ENCODE assay signal across 17 mouse cellular contexts in genomic region chr2:10347193-10347592, GRCm38 (mm10).
"Had no signal": no experiment of that assay in that cellular context is flagged by ENCODE, and none has a peak within 500 bp of the region (broad histone marks: within the 10 kb centered on the region; RNA-seq: fewer than 3 reads in every experiment).

No protein-coding gene starts in this region.

- H3K9ac ChIP-seq: neural tube, embryonic 12.5 days; neural tube, embryonic 13.5 days; neural tube, embryonic 15.5 days; stomach, embryonic 15.5 days had no signal

- H3K9me3 ChIP-seq: neural tube, embryonic 12.5 days; neural tube, embryonic 13.5 days; neural tube, embryonic 15.5 days; stomach, embryonic 15.5 days had no signal

- H3K4me2 ChIP-seq: neural tube, embryonic 12.5 days; neural tube, embryonic 13.5 days; neural tube, embryonic 15.5 days; stomach, embryonic 15.5 days had no signal

- H3K27me3 ChIP-seq: neural tube, embryonic 12.5 days; neural tube, embryonic 13.5 days; neural tube, embryonic 15.5 days; stomach, embryonic 15.5 days had no signal

- H3K4me3 ChIP-seq: neural tube, embryonic 12.5 days; neural tube, embryonic 13.5 days; neural tube, embryonic 15.5 days; stomach, embryonic 15.5 days had no signal

- DNase-seq: retina, postnatal 1 day; right cerebral cortex, adult 18-20 months; right cerebral cortex, postnatal 14 days; right cerebral cortex, postnatal 25 days; right cerebral cortex, postnatal 4 days; spleen, adult 18-20 months; thymus, adult 18-20 months; thymus, adult 2 months; thymus, postnatal 14 days; thymus, postnatal 25 days; thymus, postnatal 36 days; thymus, postnatal 4 days had no signal

- H3K36me3 ChIP-seq: neural tube, embryonic 12.5 days; neural tube, embryonic 13.5 days; neural tube, embryonic 15.5 days; stomach, embryonic 15.5 days had no signal

- H3K27ac ChIP-seq: neural tube, embryonic 12.5 days; neural tube, embryonic 13.5 days; neural tube, embryonic 15.5 days; stomach, embryonic 15.5 days; stomach, postnatal 0 days had no signal

- H3K4me1 ChIP-seq: neural tube, embryonic 12.5 days; neural tube, embryonic 15.5 days; stomach, embryonic 15.5 days had no signal
